Mouse (Mus musculus) left cerebral cortex, postnatal 36 days (tissue): ENCODE data around the gene Trim27. TPM values are rescaled to one million over a fixed set of nuclear protein-coding genes. Genes with fewer than 3 reads are reported as not detected.

Source experiments
- DNase-seq, 2 experiments: peaks; one replicate each; pipeline ENCODE4 v3.0.0; 2021 to 2022; ENCODE audit warnings: low spot score in 2 of 2, mixed read lengths in 1 of 2
- intact Hi-C: fragments of 180-260 bp; cut with DNase I; formaldehyde crosslinking; loops from one replicate; pipeline ENCODE4 v1.15.1; 2025
- total RNA-seq, 2 experiments: library from RNA; stranded (reverse); gene quantifications; 2 replicates each; pipeline ENCODE4 v1.2.3; 2021

Trim27 gene
- total RNA-seq, 2 experiments from 2014 or later, result 34.0 TPM

DNA sequence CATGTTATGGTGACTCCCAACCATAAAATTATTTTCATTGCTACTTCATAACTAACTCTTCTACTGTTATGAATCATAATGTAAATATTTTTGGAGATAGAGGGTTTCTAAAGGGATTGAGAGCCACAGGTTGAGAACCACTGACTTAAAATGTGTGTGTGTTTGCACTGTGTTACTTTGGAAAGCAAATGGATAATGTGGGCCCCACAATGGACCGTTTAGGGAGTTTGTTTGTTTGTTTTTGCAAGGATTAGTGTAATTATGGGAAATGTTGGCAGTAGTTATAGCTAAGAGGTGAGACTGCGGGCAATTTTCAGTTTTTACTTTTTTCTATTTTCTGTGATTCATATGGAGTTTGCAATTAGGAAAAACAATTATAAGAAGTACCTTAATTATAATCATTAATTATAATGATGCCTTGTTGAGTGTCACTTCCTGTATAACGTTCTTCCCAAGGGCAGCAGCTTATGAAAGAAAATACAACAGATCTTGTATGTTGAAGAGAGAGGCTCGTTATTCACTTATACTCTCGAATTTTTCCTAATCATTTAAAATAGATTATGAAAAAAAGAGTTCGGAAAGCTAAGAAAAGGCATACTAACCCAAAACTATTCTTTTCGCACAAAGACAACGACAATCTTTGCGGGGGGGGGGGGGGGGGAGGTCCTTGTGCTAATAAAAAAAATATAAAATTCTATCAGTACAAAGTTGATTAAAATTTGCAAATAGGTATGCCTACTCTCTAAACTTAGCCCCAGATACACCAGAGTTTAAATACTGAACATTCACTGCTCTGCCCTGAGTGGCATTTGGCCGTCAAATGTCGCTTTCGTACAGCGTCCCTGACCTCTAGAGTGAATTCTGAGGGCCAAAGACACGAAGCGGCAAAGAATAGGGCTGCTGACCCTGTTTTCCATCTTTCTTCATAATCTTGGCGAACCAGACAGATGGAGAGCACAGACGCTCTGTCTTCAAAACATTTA lies 20.1 kb downstream of the Trim27 start:
- DNase-seq, result no peak
- intact Hi-C loops, result loop anchor here (1.0 to 2.0 kb wide), 2 partner anchors 39 to 128 kb away; no protein-coding TSS in a partner anchor

DNA sequence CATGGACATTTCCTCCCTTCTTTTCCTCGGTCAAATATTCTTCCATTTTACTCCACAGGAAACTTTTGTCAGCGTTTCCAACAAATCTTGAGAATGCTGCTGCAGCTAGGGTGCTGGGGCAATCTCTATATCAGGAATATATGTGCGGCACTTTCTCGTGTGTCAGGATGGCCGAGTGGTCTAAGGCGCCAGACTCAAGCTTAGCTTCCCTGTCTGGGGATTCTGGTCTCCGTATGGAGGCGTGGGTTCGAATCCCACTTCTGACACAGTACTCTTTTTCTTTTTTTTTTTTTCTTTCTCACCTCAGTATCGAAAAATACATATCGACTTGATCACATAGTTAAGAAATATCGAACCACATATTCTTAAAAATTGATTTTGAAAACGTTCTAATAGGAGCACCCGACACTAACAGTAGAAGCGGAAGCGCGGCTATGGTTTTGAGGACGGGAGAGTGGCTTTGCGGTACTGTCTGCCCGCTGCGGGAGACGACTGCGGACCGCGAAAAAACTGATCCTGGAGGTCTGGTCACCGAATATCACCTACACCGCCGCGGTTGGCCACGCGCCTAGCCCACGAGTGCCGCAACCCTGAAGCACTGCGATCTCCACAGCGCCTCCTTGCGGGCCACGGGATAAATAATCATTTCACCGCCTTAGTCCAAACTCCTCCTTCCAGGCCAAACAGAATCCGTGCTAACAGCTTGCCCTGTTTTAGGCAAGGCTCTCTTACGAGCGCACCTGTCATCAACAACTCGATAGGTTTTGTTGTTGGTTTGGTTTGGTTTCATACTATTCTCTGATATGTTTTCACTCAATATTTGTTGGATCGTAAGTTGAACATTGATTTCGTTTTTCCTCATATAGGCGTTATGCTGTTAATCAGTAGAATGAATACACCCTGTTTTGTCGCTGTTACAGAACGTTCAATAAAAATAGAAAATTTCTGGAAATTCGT lies 21.1 kb downstream of the Trim27 start:
- DNase-seq, result peak; percentile 95 to 97
- intact Hi-C loops, result loop anchor here (1.0 to 2.0 kb wide), 2 partner anchors 40 to 127 kb away; no protein-coding TSS in a partner anchor

- intact Hi-C loops, result loop anchor here (5.0 kb wide), 1 partner anchor 43 kb away; no protein-coding TSS in a partner anchor
- peak; percentile 76 to 81 for DNase-seq
Observed at GRCm38 (mm10) chr13:21215275-21215983, 36.2 kb downstream of the Trim27 start.

DNA sequence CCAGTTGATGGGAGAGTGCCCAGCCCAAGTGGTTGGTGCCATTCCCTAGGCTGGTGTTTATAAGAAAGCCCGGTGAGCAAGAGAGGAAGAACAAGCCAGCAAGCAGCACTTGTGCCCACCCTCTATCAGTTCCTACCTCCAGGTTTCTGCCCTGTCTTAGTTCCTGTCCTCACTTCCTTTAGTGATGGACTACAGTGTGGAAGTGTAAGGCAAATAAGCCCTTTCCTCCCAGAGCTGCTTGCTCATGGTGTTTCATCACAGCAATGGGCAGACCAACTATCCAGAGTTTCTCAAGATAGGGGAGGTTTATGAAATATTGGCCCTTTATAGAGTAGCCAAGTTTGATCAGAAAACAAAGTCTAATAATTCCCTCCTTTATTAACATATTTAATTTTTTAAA lies 37.5 kb downstream of the Trim27 start:
- intact Hi-C loops, result loop anchor here (5.0 kb wide), 1 partner anchor 44 kb away; no protein-coding TSS in a partner anchor
- no peak for DNase-seq

- intact Hi-C loops, result no loop called here
Observed at GRCm38 (mm10) chr13:21221656-21222462, 42.6 kb downstream of the Trim27 start.

DNA sequence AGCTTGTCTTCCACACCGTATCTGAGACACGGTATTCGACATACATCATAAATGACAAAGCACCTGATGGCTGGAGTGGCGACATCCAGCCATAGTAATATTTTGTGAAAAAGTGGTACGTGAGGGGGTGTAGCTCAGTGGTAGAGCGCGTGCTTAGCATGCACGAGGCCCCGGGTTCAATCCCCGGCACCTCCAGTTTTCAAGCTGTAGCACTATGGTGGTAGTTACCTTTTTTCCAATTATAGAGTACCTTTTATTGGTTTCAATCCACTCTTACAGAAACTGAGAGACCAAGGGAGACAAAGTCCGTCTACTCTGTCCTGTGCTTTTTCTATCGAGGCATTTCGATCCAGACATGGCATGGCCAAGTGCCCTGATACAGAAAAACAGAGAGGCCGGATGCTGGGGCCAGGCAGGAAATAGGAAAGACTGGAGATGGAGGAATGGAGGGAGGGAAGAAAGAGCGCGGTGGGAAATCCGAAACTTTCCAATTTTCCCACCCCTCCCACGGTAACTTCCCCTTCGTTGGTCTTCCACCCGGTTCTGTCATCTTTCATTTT lies 43.3 kb downstream of the Trim27 start:
- intact Hi-C loops, result no loop called here
- DNase-seq, result peak; percentile 88 to 89

More at GRCm38 (mm10) chr13:21221656-21222462, 42.6 kb downstream of the Trim27 start:
- no peak for DNase-seq

GRCm38 (mm10) chr13:21223242-21223655 lies 44.0 kb downstream of the Trim27 start:
- intact Hi-C loops, result no loop called here

DNA sequence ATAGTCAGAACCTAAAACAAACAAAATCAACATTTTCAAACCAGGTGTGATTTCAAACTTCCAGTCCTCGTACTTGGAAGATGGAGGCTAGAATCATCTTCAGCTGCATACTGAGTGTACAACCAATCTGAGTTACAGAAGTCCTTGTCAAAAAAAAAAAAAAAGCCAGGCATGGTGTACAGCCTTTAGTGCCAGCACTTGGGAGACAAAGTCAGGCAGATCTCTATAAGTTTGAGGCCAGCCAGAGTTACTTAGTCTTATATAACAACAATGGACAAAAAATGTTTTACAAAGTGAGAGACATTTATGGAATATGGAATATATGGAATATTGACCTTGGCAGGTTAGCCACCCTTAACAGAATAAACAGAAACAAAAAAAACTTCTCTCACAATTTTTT lies 45.1 kb downstream of the Trim27 start:
- intact Hi-C loops, result no loop called here
- no peak for DNase-seq

More at GRCm38 (mm10) chr13:21223242-21223655, 44.0 kb downstream of the Trim27 start:
- DNase-seq, result no peak

- DNase-seq, result no peak
- intact Hi-C loops, result no loop called here
Observed at GRCm38 (mm10) chr13:21225206-21225605, 46.0 kb downstream of the Trim27 start.

DNA sequence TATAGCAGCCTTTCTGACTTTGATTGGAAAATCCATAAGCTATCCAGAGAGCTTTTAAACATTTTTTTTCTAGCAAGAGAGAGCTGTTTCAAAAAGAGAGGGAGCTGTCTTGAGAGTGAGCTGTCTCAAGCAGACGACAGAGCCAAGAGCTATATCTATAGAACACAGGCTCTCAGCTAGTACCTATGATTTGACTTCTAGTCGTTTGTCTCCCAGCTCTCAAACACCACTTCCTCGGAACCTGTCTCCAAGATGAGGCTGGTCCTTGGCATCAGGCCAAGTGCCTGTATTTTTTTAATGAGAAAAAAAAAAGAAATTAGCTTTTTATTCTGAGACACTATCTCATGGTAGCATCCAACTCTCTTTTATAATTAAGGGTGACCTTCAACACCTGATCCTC lies 46.8 kb downstream of the Trim27 start:
- DNase-seq, result no peak
- intact Hi-C loops, result no loop called here

GRCm38 (mm10) chr13:21233732-21234705 lies 54.8 kb downstream of the Trim27 start:
- peak; percentile 84 to 86 for DNase-seq
- intact Hi-C loops, result loop anchor here (2.0 kb wide), 2 partner anchors 41 to 93 kb away; no protein-coding TSS in a partner anchor

GRCm38 (mm10) chr13:21236714-21237113 lies 57.5 kb downstream of the Trim27 start:
- no peak for DNase-seq
- intact Hi-C loops, result no loop called here

- intact Hi-C loops, result no loop called here
- no peak for DNase-seq
Observed at GRCm38 (mm10) chr13:21237161-21237560, 57.9 kb downstream of the Trim27 start.

DNA sequence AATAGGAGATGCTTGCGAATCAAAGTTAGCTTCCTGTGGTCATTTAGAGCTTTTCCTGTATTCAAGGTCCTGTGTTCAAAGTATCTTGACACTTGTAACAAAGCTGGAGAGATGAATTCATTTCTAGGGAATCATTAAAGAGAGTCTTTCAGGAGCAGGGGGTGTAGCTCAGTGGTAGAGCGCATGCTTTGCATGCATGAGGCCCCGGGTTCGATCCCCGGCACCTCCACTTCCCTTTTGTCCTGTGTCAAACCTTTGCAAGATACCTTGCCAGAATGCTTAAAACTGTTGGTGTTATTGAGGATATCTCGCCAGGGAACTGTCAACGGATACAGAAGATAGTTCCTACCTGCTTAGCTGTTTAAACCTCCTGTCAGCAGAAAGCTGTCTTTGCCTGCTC lies 61.5 kb downstream of the Trim27 start:
- DNase-seq, result peak in 1 of 2 experiments; percentile 22
- intact Hi-C loops, result no loop called here

DNA sequence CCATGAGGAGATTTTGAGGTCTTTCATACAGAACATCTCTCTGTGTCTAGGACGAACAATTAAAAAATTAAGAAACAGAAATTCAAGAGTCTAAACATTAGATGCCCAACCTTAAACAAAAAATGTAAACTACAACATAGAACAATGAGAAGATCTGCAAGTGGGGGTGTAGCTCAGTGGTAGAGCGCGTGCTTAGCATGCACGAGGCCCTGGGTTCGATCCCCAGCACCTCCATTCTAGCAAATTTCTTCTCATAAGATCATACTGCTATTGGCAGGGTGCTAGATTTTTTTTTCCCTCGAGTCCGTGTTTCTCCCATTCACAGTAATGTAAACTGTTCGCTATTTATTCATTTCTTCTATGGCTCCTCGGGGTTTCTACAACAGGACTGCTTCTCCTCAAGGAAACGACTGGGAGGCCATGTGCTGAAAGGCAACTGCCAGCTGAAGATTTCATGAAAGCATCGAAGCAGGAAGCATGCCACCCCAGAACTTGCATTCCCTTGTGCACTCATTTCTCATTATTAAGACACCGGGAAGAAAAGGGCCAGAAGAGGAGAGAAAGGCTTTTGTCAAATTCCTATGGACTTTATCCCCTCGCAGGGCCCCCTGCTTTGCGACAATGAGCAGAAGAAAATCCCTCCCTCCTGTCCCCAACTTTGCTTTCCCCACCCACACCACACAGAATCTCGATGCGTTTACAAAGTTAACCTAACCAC lies 63.3 kb downstream of the Trim27 start:
- intact Hi-C loops, result no loop called here
- no peak for DNase-seq

DNA sequence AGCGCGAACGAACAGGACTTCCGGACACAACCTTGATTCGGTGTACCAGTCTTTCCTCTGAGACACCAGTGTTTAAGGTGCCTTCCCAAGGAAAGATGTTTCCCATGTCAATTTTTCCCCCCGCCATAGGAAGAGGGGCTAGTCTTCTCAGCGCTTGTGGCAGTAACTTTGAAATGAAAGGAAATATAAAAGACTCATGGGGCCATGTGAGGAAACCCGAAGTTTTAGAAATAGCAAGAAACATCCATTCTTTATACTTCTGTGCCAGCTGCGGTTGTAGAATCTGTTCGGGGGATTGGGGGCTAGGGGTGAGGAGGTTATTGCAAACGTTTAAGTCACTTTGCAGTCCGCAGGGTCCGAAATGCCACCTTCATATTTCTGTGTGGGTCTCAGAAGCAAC lies 64.0 kb downstream of the Trim27 start:
- intact Hi-C loops, result no loop called here
- DNase-seq, result no peak
